Mouse (Mus musculus): ENCODE results near the gene Nhlrc4. TPM values are rescaled to one million over a fixed set of nuclear protein-coding genes. Genes with fewer than 3 reads are reported as not detected.

Nhlrc4 gene
- total and polyA plus RNA-seq, 2 experiments from 2014 or later: 0.35 to 0.60 TPM

DNA sequence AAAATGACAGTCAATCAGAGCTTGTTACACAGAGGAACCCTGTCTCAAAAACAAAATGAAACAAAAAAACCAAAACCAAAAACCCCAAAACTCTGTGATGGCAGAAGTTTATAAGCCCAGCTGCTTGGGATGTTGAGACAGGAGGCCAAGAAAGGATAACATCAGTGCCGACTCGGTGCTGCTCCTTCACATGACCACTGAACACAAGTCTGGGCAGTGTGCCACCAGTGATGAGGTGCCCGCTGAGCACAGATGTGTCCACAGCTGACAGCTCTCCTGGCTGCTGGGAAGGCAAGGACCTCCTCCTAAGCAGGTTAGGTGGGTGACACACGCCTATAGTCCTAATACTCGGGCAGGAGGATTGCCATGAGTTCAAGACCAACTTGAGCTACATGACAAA, 22.6 kb downstream of the Nhlrc4 start:
- peaks cover 11% of the 10 kb centered on the region for H3K36me3 ChIP-seq (ENCODE audit: insufficient read depth, low read length)
- WGBS: 80% methylated on average over 5 of the region's 5 CpGs
- H3K4me3 ChIP-seq (ENCODE audit: low read depth, low read length): no peak overlapping the region
- ATAC-seq (ENCODE audit: low FRiP score): no peak
- DNase-seq (ENCODE audit: low spot score): peak; percentile 12
- no peak for TF ChIP-seq CTCF (IDR thresholded peaks at IDR 0.05)
- H3K9ac ChIP-seq (replicated peaks; ENCODE audit: low read length, poor library complexity, severe bottlenecking): no peak overlapping the region
- no peaks in the 10 kb centered on the region for H3K27me3 ChIP-seq (ENCODE audit: insufficient read depth, low read length)
- no peaks in the 10 kb centered on the region for H3K9me3 ChIP-seq (ENCODE audit: low read length)
- H3K4me2 ChIP-seq (ENCODE audit: low read depth, low read length, poor library complexity, severe bottlenecking): no peak overlapping the region
- no peak overlapping the region for H3K27ac ChIP-seq (ENCODE audit: low read depth, low read length)
- peaks cover 10% of the 10 kb centered on the region for H3K4me1 ChIP-seq (ENCODE audit: insufficient read depth, low read length)

DNA sequence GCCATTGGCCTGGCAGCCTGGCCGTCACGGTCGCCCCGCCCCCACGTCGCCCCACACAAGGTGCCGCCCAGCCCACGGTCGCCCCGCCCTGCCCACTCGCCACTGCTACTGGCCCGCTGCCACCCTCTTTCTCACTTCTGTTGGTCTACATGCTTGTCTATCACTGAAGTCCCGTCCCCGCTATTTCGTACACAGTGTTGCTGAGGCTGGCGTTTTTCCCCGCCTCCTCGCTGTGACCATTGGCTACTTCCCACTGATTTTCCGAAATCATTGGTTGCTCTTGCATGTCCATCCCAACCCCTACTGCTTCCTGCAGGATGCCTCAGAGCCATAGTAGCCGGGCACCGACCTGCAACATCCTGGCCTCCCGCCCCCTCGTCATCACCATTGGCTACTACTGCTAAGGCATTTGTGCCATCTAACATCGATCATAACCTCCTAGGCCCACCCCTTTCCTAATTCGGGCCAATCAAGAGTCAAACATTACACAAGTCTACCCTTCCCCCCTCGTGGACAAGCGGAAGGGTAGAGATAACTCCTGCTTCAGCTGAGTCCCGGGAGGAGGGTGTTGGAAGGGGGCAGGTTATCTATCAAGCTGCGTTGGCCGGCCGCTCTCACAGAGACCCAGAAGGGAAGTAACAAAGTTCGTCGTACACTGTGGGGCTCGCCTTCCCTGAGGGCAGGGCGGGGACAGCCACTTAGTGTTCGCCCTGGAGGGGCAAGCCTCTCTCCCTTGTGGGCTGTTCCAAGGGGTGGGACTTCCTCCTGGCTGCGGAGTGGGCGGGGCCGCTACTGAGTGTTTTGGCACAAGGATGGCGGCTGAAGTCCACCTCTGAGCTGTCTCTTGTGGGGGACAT, 24.7 kb downstream of the Nhlrc4 start:
- Histone ChIP-seq H3K9me3 (ENCODE audit: low read length) (no peaks in the 10 kb centered on the region), H3K36me3 (ENCODE audit: insufficient read depth, low read length) (peaks cover 8% of the 10 kb centered on the region), H3K4me2 (ENCODE audit: low read depth, low read length, poor library complexity, severe bottlenecking) (peak overlapping the region; percentile 63), H3K27ac (ENCODE audit: low read depth, low read length) (peak overlapping the region; percentile 86), H3K27me3 (ENCODE audit: insufficient read depth, low read length) (no peaks in the 10 kb centered on the region), H3K4me1 (ENCODE audit: insufficient read depth, low read length) (peaks cover 10% of the 10 kb centered on the region), H3K4me3 (ENCODE audit: low read depth, low read length) (peak overlapping the region; percentile 73), H3K9ac (replicated peaks; ENCODE audit: low read length, poor library complexity, severe bottlenecking) (peak overlapping the region; percentile 50)
- TF ChIP-seq CTCF (IDR thresholded peaks at IDR 0.05): peak; percentile 30; the same call in 1 of the 2 replicates
- DNase-seq (ENCODE audit: low spot score) (peak; percentile 100), ATAC-seq (ENCODE audit: low FRiP score) (peak; percentile 98)
- WGBS: 0% methylated on average over 34 of the region's 40 CpGs

DNA sequence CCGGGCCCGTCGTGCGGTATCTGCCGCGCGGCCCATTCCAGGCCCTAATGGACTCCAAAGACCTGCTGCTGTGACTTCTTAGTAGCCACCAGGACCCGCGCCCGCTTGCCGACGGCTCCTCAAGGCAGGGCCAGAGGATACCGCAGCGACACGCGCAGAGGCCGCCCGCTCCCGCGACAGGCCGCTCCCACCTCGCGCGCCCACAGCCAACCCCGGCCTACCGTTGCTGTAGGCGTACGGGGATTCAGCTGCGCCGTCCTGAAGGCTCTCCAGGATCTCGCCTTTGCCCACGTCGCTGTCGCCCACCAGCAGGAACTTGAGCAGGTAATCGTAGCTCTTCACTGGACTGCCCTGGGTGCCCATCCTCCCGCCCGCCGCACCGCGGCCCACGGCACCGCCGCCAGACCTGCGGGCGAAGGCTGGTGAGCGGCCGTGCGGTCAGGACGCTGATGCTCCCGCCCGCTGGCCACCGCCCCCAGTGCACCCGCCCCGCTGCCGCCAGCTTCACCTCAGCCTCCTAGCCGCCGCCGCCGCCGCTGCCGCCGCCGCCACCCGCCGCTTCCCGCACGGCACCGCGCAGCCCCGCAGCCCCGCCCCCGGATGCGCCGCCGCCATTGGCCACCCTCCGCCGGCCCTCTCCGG, 25.5 kb downstream of the Nhlrc4 start, which contains the start of gene Rab40c:
Gene Rab40c (minus strand): TSS at position 584 of the 642 bp plus-strand sequence.
- under 1% methylated on average over 55 of the region's 78 CpGs for WGBS
- TF ChIP-seq CTCF (IDR thresholded peaks at IDR 0.05): no peak
- H3K9ac ChIP-seq (replicated peaks; ENCODE audit: low read length, poor library complexity, severe bottlenecking): peak within 1 kb of the TSS; percentile 77
- peak; percentile 12; the same call in 1 of the 2 replicates for ATAC-seq (ENCODE audit: low FRiP score)
- no peaks in the 10 kb centered on the region for H3K27me3 ChIP-seq (ENCODE audit: insufficient read depth, low read length)
- DNase-seq (ENCODE audit: low spot score): peak; percentile 28
- H3K4me3 ChIP-seq (ENCODE audit: low read depth, low read length): peak within 1 kb of the TSS; percentile 73
- peak within 1 kb of the TSS; percentile 63 for H3K4me2 ChIP-seq (ENCODE audit: low read depth, low read length, poor library complexity, severe bottlenecking)
- no peaks in the 10 kb centered on the region for H3K9me3 ChIP-seq (ENCODE audit: low read length)
- peak within 1 kb of the TSS; percentile 86 for H3K27ac ChIP-seq (ENCODE audit: low read depth, low read length)
- H3K4me1 ChIP-seq (ENCODE audit: insufficient read depth, low read length): peaks cover 10% of the 10 kb centered on the region
- peaks cover 8% of the 10 kb centered on the region for H3K36me3 ChIP-seq (ENCODE audit: insufficient read depth, low read length)

DNA sequence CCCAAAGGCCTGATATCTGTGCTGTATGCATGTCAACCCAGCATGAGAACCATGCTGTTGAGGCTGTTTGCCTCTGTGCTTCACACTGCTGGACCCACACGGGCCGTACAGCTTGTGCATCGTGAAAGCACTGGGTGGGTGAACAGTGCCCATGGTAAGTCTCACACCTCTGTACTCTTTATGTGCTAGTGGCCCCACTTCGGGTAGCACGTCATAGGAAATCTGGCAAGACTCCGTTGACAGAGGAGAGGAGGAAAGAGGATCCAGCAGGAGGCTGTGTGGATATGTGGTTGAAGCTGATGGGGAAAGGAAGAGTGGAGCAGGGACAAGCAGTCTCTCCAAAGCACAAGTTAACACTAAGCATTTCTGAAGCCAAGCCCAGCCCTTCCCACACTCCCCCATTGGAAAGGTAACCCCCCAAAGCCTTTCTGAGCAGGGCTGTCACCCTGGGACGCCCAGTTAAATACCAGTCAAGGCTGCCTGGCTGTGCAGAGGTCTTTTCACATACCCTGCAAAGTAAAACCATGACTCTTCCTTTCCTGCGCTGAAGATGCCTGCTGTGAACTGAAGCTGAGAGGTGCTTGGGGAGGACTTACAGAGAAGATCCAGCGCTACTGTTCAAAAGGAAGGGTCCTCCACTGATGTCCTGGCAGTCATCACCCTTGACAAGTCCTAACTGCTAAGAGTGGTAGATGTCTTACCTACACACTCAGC, 26.6 kb downstream of the Nhlrc4 start:
- DNase-seq (ENCODE audit: low spot score) (no peak), ATAC-seq (ENCODE audit: low FRiP score) (no peak)
- Histone ChIP-seq H3K36me3 (ENCODE audit: insufficient read depth, low read length) (peaks cover 8% of the 10 kb centered on the region), H3K9me3 (ENCODE audit: low read length) (no peaks in the 10 kb centered on the region), H3K4me1 (ENCODE audit: insufficient read depth, low read length) (peaks cover 10% of the 10 kb centered on the region), H3K27ac (ENCODE audit: low read depth, low read length) (0 out of 2 replicates have a peak overlapping the region, but pooled peaks have one; percentile 84), H3K4me2 (ENCODE audit: low read depth, low read length, poor library complexity, severe bottlenecking) (peak overlapping the region; percentile 63), H3K27me3 (ENCODE audit: insufficient read depth, low read length) (no peaks in the 10 kb centered on the region), H3K9ac (replicated peaks; ENCODE audit: low read length, poor library complexity, severe bottlenecking) (peak overlapping the region; percentile 77), H3K4me3 (ENCODE audit: low read depth, low read length) (peak overlapping the region; percentile 73)
- TF ChIP-seq CTCF (IDR thresholded peaks at IDR 0.05): no peak
- WGBS: 83% methylated on average over 9 of the region's 9 CpGs

DNA sequence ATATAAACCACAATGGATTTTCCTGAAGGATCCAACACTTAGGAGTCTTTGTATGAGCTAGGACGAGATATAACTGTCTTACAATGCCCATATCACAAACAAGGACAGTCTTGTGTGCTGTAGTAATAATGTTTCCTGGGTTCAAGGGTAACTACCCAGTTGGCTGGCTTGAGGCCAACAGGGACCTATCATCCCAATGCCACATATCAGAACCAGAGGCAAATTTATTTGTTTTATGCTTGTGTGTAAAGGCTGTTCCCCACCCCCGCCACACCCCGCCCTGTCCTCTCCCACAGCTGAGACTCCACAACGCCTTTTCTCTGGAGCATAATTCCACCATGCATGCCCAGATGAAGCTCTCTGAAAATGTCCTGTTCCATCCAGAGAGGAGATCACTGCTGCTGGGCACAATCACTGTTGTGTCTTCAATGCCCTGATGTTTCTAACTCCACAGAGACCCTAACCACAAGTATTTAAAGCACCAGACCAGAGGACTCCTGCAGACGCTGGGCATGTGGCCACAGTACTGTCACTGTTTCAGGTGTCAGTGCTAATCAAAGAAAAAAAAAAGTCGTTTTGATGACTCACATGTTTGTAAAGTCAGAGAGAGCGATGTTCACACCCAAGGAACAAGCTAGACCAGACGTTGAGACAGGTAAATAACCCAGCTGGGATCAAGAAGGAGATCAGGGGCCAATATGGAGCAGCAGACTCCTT, 27.7 kb downstream of the Nhlrc4 start:
- WGBS: 89% methylated on average over 8 of the region's 8 CpGs

More for the DNA sequence above, 27.7 kb downstream of the Nhlrc4 start:
- H3K4me1 ChIP-seq (ENCODE audit: insufficient read depth, low read length): peaks cover 10% of the 10 kb centered on the region
- H3K4me3 ChIP-seq (ENCODE audit: low read depth, low read length): no peak overlapping the region
- no peak overlapping the region for H3K4me2 ChIP-seq (ENCODE audit: low read depth, low read length, poor library complexity, severe bottlenecking)
- ATAC-seq (ENCODE audit: low FRiP score) (no peak), DNase-seq (ENCODE audit: low spot score) (no peak)
- H3K27ac ChIP-seq (ENCODE audit: low read depth, low read length): no peak overlapping the region
- no peaks in the 10 kb centered on the region for H3K9me3 ChIP-seq (ENCODE audit: low read length)
- TF ChIP-seq CTCF (IDR thresholded peaks at IDR 0.05): no peak
- H3K36me3 ChIP-seq (ENCODE audit: insufficient read depth, low read length): peaks cover 8% of the 10 kb centered on the region
- H3K9ac ChIP-seq (replicated peaks; ENCODE audit: low read length, poor library complexity, severe bottlenecking): peak overlapping the region; percentile 77; the same call in 1 of the 2 replicates
- no peaks in the 10 kb centered on the region for H3K27me3 ChIP-seq (ENCODE audit: insufficient read depth, low read length)

Data from midbrain, postnatal 0 days (tissue).